Mouse (Mus musculus) urinary bladder, postnatal 4 days (tissue): ENCODE results near the gene Eea1.
A peak's percentile ranks its signal among the peaks of the same experiment; 100 is the strongest.
"Not testable (repeated sequence)": the region's sequence is repeated elsewhere in the genome, so short reads cannot be mapped to it uniquely, and the experiment has no call there.

Source experiments
- DNase-seq, 2 experiments: peaks; one replicate each; pipeline ENCODE4 v3.0.0; 2021 to 2022; ENCODE audit warnings: low spot score in 2 of 2

The Eea1 gene

GRCm38 (mm10) chr10:95940046-95940900 is at the start of gene Eea1:
Gene Eea1, plus strand, starts transcription at chr10:95940650.
- peak; percentile 92 to 94 for DNase-seq

DNA sequence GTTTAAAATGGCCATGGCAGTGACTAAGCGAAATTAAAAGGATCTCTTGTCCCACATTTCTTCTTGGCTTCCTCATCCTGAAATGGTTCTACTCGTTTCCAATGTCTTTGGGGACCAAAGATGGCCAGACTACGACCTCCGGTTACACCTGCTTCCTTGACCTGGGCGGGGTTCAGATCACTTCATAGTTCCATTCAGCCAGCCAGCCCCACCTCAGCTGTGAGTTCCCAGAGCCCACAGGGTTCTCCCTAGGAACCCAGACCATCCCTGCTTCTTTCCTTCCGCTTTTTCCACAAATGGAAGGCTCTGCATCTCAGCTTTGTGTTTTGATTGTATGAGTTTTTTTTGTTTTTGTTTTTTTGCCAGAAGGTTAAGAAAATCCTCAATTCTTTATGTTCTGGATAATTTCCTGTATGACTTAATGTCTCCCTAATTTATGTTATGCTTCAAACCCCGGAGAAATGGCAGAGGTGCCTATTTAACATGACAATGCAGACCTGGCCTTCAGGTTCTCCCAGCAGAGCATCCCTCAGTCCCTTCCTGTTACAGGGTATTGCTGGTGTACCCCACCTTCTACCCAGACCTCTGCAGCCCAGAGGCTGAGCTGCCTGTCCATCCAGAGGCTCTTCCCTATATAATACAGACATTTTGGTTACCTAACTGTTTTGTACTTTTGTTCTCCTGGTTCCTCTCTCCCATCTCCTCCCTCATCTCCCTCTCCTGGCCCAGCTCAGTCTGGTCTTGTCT is 49.1 kb upstream of the Eea1 start:
- DNase-seq, result no peak

- no peak for DNase-seq
These were observed 48.3 kb upstream of the Eea1 start for GRCm38 (mm10) chr10:95892132-95892531.

DNA sequence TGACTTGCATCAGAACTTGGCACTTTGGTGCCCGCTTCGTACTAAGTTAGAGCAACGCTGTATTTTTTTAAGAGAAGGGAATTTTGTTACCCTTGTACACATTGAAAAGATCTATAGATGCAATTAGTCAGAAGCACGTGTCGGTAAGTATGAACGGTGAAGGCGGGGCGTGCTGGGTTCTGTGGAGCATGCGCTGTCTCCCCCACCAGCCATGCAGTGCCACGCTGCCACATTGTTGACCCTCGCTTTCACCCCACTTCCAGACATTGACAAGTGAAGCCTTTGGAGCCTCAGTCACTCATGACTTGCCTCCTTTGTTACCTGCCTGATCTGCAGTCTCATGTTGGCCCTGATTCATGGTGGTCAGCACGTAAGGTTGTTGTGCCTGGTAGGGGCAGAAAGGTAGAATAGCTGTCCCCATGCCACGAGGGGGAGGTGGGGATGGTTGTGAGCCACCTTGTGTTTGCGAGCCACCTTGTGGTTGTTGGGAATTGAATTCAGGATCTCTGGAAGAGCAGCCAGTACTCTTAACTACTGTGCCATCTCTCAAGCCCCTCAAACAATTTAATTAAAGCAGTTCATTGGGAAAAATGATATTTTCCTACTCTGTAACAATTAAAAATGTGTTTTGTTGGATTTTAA is 47.0 kb upstream of the Eea1 start:
- no peak for DNase-seq

GRCm38 (mm10) chr10:95894036-95894855 is 46.2 kb upstream of the Eea1 start:
- DNase-seq, result no peak

DNA sequence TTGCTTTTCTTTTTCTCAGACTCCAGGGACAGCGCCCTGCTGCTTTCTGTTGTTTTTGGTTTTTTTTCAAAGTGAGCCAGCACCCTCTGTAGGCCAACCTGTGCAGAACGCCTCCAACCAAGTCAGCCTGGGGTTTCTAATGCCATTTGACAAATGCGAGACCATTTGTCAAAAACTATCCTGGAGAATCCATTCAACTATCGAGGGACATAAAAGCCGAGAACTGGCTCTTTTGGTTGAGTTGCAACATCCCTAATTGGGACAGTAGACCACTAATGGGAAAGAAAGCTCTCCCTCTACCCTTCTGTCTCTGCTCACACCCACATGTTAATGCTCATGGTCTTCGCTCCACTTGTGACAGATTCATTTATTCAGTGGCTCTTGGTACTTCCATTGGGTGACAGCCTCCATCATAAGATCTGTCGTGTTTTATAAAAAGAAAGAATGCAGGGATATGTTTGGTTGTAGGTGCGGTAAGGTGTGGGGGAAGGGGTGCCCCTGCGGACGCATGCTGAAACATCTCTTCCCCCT is 45.5 kb upstream of the Eea1 start:
- DNase-seq, result peak in 1 of 2 experiments; percentile 52

- DNase-seq, result no peak
These were observed 41.8 kb upstream of the Eea1 start for GRCm38 (mm10) chr10:95898471-95899154.

DNA sequence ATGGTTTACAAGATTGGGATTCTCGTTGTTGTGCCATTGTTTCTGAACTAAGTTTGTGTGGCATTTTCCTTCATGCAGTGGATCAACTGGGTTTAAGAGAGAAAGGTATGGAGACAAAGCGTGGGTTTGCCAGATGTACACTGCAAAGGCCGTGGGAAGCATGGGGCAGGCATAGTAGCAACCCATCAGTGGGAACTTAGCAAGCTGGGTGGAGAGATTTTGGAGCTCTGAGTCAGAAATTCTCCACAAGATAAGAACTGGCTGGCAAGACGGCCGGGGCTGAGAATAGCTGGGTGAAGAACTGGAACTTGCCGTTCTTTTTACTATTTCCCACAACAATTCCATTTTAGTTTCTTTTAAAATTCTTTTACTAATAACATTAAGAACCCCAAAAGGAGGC is 35.8 kb upstream of the Eea1 start:
- no peak for DNase-seq

GRCm38 (mm10) chr10:95909246-95909909 is 31.1 kb upstream of the Eea1 start:
- DNase-seq, result no peak

- DNase-seq, result no peak
These were observed 29.4 kb upstream of the Eea1 start for GRCm38 (mm10) chr10:95911016-95911415.

DNA sequence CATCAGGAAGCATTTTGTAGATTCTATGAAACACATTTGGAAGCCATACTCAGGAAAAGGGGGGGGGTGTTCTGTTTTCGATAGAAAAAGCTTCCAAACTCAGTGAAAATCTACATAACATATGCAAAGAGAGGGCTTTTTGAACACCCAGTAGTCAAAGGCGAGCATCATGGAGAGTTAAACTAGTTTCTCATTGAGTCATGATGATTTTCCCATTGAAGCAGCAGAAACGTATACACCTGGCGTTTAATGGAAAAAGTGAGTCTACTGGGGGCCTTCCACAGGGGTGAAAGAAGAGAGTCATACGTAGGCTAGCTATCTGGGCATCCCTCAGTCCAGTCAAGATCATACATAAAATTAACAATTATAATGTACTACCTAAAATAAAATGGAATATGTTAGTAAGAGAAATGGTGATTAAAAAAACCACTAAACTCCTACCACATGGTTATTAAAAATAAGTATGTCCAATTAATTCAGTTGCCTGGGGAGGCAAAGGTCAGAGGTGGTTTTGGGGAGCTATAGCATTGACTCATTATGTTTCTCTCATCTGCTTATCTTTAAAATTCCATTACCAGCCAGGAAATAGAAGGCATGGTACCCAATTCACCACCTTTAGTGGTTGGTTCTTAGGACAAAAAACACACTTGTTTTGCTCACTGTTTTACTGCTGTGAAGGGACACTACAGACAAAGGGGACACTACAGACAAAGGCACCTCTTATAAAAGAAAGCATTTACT is 25.8 kb upstream of the Eea1 start:
- DNase-seq, result no peak

DNA sequence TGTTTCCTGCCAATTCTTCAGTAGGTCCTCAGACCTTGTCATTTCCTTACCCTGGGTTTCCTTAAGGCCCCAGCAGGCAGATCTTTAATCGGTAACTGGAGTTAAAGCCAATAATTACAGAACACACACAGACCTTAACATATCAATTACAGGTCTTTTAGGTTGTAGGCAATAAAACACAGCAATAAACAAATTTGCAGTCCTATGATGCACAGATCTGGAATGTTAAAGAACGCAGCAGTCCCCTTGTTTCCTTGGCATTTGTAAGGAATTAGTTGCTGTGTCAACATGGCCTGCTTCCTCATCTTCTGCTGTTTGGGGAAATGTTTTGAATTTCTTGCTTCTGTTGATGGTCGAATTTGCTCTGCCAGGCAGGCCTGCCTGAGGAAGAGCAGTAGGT is 21.7 kb upstream of the Eea1 start:
- DNase-seq, result no peak

DNA sequence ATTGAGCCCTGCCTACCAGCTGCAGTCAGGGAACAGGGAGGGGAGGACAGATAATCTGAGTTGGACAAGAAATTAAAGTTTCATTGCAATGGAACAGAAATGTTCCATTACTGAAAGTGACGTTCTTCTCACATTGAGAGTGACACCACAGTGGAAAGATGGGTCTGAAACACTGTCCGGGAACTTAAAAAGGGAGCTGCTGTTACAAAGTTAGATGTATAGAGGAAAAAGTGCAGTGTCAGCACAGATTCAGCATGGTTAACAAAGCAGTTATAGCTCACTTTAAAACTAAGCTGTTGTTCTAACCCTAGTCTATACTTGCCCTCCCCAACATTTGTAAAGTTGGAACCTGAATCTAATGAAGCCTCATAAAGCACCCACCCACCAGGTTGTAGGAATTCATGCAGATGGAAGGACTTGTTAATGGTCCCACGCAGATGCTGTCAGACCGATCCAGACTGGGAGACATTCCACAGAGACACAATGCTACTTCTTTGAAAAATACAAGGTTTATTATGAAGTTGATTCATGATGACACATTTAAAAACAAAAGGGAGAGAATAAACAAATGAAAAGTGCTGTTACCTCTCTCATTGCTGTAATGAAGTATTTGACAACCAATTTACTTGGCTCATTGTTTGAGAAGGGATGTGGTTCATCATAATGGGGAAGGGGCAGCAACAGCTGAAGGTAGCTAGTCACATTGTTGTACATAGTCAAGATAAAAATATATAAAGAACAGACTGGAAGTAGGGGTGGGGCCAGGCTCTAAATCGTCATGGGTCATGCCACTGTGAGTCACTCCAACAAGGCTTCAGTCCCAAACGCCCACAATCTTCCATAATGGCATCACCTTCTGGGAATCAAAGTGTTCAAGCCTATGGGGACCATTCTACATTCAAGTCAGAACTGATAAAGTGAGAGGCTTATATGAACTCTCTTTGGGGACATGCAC is 16.9 kb upstream of the Eea1 start:
- no peak for DNase-seq

DNA sequence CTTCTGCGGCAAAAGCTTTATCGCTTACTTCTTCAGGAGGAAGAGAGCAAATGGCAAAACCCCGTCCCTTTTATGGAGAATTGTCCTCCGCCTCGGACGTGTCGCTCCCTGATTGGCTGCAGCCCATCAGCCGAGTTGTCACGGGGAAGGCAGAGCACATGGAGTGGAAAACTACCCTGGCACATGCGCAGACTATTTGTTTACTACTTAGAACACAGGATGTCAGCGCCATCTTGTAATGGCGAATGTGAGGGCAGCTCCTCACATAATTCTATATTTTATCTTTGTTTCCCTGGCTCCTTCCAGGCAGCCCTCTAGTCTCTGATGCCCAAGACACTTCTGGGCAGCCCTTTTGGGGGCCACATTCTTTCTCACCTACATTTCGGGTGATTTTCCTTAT is 6.8 kb upstream of the Eea1 start:
- DNase-seq, result not testable (repeated sequence)

DNA sequence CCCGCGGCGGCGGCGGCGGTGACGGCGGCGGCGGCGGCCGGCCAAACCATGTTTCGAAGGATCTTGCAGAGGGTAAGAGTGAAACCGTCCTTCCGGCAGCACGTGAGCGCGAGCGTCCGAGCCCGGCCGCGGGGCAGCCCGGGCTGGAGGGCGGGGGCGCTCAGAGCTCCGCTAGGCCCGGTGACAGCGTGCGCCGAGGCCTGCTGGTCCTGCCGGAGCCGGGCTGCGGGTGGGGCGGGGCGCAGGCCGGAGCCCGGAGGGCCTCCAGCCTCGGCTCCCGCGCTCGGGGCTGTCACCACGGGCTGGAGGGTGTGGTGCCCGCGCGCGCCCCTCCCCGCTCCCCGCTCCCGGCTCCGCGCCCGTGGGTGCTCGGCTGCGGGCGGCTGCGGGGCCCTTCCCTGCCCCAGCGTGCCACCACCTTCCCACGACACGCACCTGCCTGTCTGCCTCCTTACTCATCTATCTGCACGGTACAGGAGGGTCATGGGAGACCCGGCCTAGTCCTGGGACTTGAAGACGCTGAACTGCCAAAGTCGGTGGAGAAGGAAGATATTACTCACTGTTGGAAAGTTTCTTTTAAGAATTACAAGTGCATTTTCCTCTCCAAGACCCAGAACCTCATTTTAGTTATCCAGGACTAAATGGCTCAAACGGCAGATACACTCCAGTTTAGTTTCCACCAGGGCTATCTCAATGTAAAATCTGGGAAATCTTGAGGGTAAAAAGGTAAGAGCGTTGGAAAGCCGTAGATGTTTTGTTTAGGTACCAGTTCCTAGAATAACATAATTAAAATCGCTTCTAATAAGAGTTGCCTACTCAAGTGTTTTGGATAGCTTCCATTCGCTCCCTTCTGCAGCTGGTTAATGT is 684 bp downstream of the Eea1 start:
- DNase-seq, result no peak

GRCm38 (mm10) chr10:95941768-95942425 is 1.4 kb downstream of the Eea1 start:
- DNase-seq, result no peak

GRCm38 (mm10) chr10:95945086-95945485 is 4.6 kb downstream of the Eea1 start:
- DNase-seq, result no peak
